In genomic region chr12:102327525-102327924, GRCm38 (mm10) we compare ENCODE assay signal across 12 mouse cellular contexts. TPM values are rescaled to one million over a fixed set of nuclear protein-coding genes. Genes with fewer than 3 reads are reported as not detected.
A peak's percentile ranks its signal among the peaks of the same experiment; 100 is the strongest.
DNase-seq lines count a peak whose midpoint lies in the region; ATAC-seq and TF ChIP-seq lines count a peak whose summit lies in the region.
"Had no signal": no experiment of that assay in that cellular context is flagged by ENCODE, and none has a peak within 500 bp of the region (broad histone marks: within the 10 kb centered on the region; RNA-seq: fewer than 3 reads in every experiment).

No protein-coding gene starts in this region.

- ATAC-seq in kidney, embryonic 16.5 days (ENCODE audit: low FRiP score, low TSS enrichment), result no peak
- no peak for ATAC-seq in stomach, postnatal 0 days (ENCODE audit: low FRiP score, low TSS enrichment)

- H3K9ac ChIP-seq in kidney, embryonic 16.5 days (replicated peaks; ENCODE audit: low read length), result no peak overlapping the region
- H3K9ac ChIP-seq in stomach, postnatal 0 days (ENCODE audit: low read length), result no peak overlapping the region
- H3K9ac ChIP-seq: limb, embryonic 15.5 days; midbrain, embryonic 12.5 days; neural tube, embryonic 15.5 days had no signal

- H3K36me3 ChIP-seq in kidney, embryonic 16.5 days (ENCODE audit: insufficient read depth, low read length), result peaks cover 10% of the 10 kb centered on the region; the same call in 1 of the 2 replicates
- no peaks in the 10 kb centered on the region; the same call in 1 of the 2 replicates for H3K36me3 ChIP-seq in stomach, postnatal 0 days (ENCODE audit: control insufficient read depth, insufficient read depth, low read length)
- H3K36me3 ChIP-seq: midbrain, embryonic 12.5 days; neural tube, embryonic 15.5 days had no signal

- no peak overlapping the region for H3K27ac ChIP-seq in kidney, embryonic 16.5 days (ENCODE audit: low read length)
- no peak overlapping the region for H3K27ac ChIP-seq in stomach, postnatal 0 days (replicated peaks)
- H3K27ac ChIP-seq: limb, embryonic 15.5 days; midbrain, embryonic 12.5 days; neural tube, embryonic 15.5 days had no signal

- H3K4me1 ChIP-seq in kidney, embryonic 16.5 days (ENCODE audit: insufficient read depth, low read length), result peaks cover 5% of the 10 kb centered on the region; the same call in 1 of the 2 replicates
- no peaks in the 10 kb centered on the region for H3K4me1 ChIP-seq in stomach, postnatal 0 days (replicated peaks; ENCODE audit: control insufficient read depth, insufficient read depth)
- H3K4me1 ChIP-seq: midbrain, embryonic 12.5 days; neural tube, embryonic 15.5 days had no signal

- no peaks in the 10 kb centered on the region for H3K9me3 ChIP-seq in kidney, embryonic 16.5 days (ENCODE audit: low read length)
- no peaks in the 10 kb centered on the region for H3K9me3 ChIP-seq in stomach, postnatal 0 days (ENCODE audit: control insufficient read depth, low read length)
- H3K9me3 ChIP-seq: limb, embryonic 15.5 days; midbrain, embryonic 12.5 days; neural tube, embryonic 15.5 days had no signal

- H3K4me3 ChIP-seq in kidney, embryonic 16.5 days (ENCODE audit: low read length), result no peak overlapping the region
- H3K4me3 ChIP-seq in stomach, postnatal 0 days (ENCODE audit: low read depth, low read length), result no peak overlapping the region
- H3K4me3 ChIP-seq: limb, embryonic 15.5 days; midbrain, embryonic 12.5 days; neural tube, embryonic 15.5 days had no signal

- no peaks in the 10 kb centered on the region for H3K27me3 ChIP-seq in kidney, embryonic 16.5 days (ENCODE audit: insufficient read depth, low read length)
- H3K27me3 ChIP-seq in stomach, postnatal 0 days (ENCODE audit: control insufficient read depth, insufficient read depth, low read length), result no peaks in the 10 kb centered on the region
- H3K27me3 ChIP-seq: limb, embryonic 15.5 days; midbrain, embryonic 12.5 days; neural tube, embryonic 15.5 days had no signal

- peak; percentile 45 for TF ChIP-seq CTCF in stomach, postnatal 0 days (IDR thresholded peaks at IDR 0.05; ENCODE audit: low read depth)

- H3K4me2 ChIP-seq in kidney, embryonic 16.5 days (replicated peaks; ENCODE audit: low read depth, low read length), result no peak overlapping the region
- no peak overlapping the region for H3K4me2 ChIP-seq in stomach, postnatal 0 days (replicated peaks; ENCODE audit: low read depth)
- H3K4me2 ChIP-seq: limb, embryonic 15.5 days; midbrain, embryonic 12.5 days; neural tube, embryonic 15.5 days had no signal

- DNase-seq in adrenal gland, postnatal 10 days, result peak; percentile 30
- no peak for DNase-seq in adrenal gland, postnatal 4 days (ENCODE audit: low spot score in 2 of 2)
- DNase-seq in kidney, adult 9 months, result peak; percentile 34
- peak; percentile 40 for DNase-seq in thymus, postnatal 14 days
- DNase-seq in thymus, postnatal 0 days (ENCODE audit: low spot score), result no peak
- no peak for DNase-seq in stomach, postnatal 0 days (ENCODE audit: low spot score)
- no peak for DNase-seq in frontal cortex, postnatal 10 days (ENCODE audit: low spot score in 2 of 2)
- DNase-seq: layer of hippocampus, adult 9-11 months had no signal

- no peak for TF ChIP-seq EP300 in stomach, postnatal 0 days (optimal IDR thresholded peaks at IDR 0.05)

- 73% methylated on average over 4 of the region's 4 CpGs for WGBS in kidney, embryonic 16.5 days
- 61% methylated on average over 4 of the region's 4 CpGs for WGBS in stomach, postnatal 0 days

RNA-seq across cellular contexts. Expression of gene Rin3, which starts 44.7 kb away (rescaled TPM):
- 10 to 100 TPM; 19.2 to 21.6 TPM for total RNA-seq in adrenal gland, postnatal 10 days (2021)
- 10 to 100 TPM; 16.7 to 19.8 TPM for total RNA-seq in adrenal gland, postnatal 4 days (2021)
- polyA plus RNA-seq in kidney, embryonic 16.5 days (2015; fragmentation: Nextera tagmentation; extraction: Ambion mirVana), result 8.7 and 9.1 TPM in 2 replicates
- polyA plus RNA-seq in thymus, postnatal 0 days (2015; fragmentation: Nextera tagmentation; extraction: Ambion mirVana), result 7.0 and 7.9 TPM in 2 replicates
- 2.9 and 3.0 TPM in 2 replicates for polyA plus RNA-seq in stomach, postnatal 0 days (2015; fragmentation: Nextera tagmentation; extraction: Ambion mirVana)

Comparison
In these comparisons a context has a peak if more than half of its experiments do, and no peak if none do; other contexts are left out.
1. DNase-seq: peak in adrenal gland, postnatal 10 days (single experiment), kidney, adult 9 months (single experiment) and thymus, postnatal 14 days (single experiment); none in adrenal gland, postnatal 4 days (0 of 2), thymus, postnatal 0 days (single experiment), stomach, postnatal 0 days (single experiment) and frontal cortex, postnatal 10 days (0 of 2).